ENCODE assay signal across 8 mouse cellular contexts in genomic region chr16:5132401-5132801, GRCm38 (mm10). TPM values are rescaled to one million over a fixed set of nuclear protein-coding genes. Genes with fewer than 3 reads are reported as not detected.
DNase-seq lines count a peak whose midpoint lies in the region; ATAC-seq lines count a peak whose summit lies in the region.

Gene Ppl, minus strand, starts transcription at chr16:5132421.

- H3K27ac ChIP-seq in heart, embryonic 14.5 days (replicated peaks in 1 of 2; ENCODE audit: control insufficient read depth in 1 of 2, insufficient read depth in 1 of 2, low read depth in 2 of 2, low read length in 2 of 2) = no peak within 1 kb of the TSS
- H3K27ac ChIP-seq in kidney, embryonic 16.5 days (ENCODE audit: low read length) = no peak within 1 kb of the TSS

- peak within 1 kb of the TSS; percentile 36 to 41 for H3K4me3 ChIP-seq in heart, embryonic 14.5 days (ENCODE audit: control insufficient read depth in 1 of 2, insufficient read depth in 1 of 2, low read depth in 1 of 2, low read length in 2 of 2)
- H3K4me3 ChIP-seq in kidney, embryonic 16.5 days (ENCODE audit: low read length) = peak within 1 kb of the TSS; percentile 56

- WGBS in heart, embryonic 14.5 days = 2% methylated on average over 32 of the region's 39 CpGs
- WGBS in kidney, embryonic 16.5 days = under 1% methylated on average over 37 of the region's 39 CpGs

- H3K4me1 ChIP-seq in heart, embryonic 14.5 days (ENCODE audit: control insufficient read depth in 2 of 2, insufficient read depth in 2 of 2, low read length in 2 of 2) = peaks cover 34 to 53% of the 10 kb centered on the region in 2 experiments
- peaks cover 25% of the 10 kb centered on the region; the same call in 1 of the 2 replicates for H3K4me1 ChIP-seq in kidney, embryonic 16.5 days (ENCODE audit: insufficient read depth, low read length)

- no peaks in the 10 kb centered on the region for H3K9me3 ChIP-seq in heart, embryonic 14.5 days (ENCODE audit: control insufficient read depth, low read length)
- H3K9me3 ChIP-seq in kidney, embryonic 16.5 days (ENCODE audit: low read length) = no peaks in the 10 kb centered on the region

- peak within 1 kb of the TSS; percentile 45; the same call in 1 of the 2 replicates for H3K9ac ChIP-seq in heart, embryonic 14.5 days (ENCODE audit: low read length)
- H3K9ac ChIP-seq in kidney, embryonic 16.5 days (replicated peaks; ENCODE audit: low read length) = peak within 1 kb of the TSS; percentile 62

- no peaks in the 10 kb centered on the region for H3K36me3 ChIP-seq in heart, embryonic 14.5 days (ENCODE audit: control insufficient read depth, insufficient read depth, low read length)
- no peaks in the 10 kb centered on the region for H3K36me3 ChIP-seq in kidney, embryonic 16.5 days (ENCODE audit: insufficient read depth, low read length)

- H3K27me3 ChIP-seq in heart, embryonic 14.5 days (ENCODE audit: control insufficient read depth, insufficient read depth, low read length) = peaks cover 55% of the 10 kb centered on the region
- peaks cover 50% of the 10 kb centered on the region for H3K27me3 ChIP-seq in kidney, embryonic 16.5 days (ENCODE audit: insufficient read depth, low read length)

- DNase-seq in cerebellum, postnatal 4 days (ENCODE audit: low spot score in 2 of 2) = no peak
- DNase-seq in lung, postnatal 14 days = peak; percentile 81
- peak; percentile 20 to 68 for DNase-seq in spleen, postnatal 4 days (ENCODE audit: low spot score in 2 of 2)

- H3K4me2 ChIP-seq in heart, embryonic 14.5 days (ENCODE audit: low read length) = peak within 1 kb of the TSS; percentile 63
- H3K4me2 ChIP-seq in kidney, embryonic 16.5 days (replicated peaks; ENCODE audit: low read depth, low read length) = peak within 1 kb of the TSS; percentile 75

- ATAC-seq in cerebellum, adult (ENCODE audit: insufficient number of reproducible peaks, low FRiP score, low TSS enrichment) = peak; percentile 37; the same call in 1 of the 2 replicates
- ATAC-seq in common myeloid progenitor, adult 5-6 weeks (replicated peaks; ENCODE audit: low read depth, poor library complexity, severe bottlenecking) = peak; percentile 43
- ATAC-seq in heart, embryonic 14.5 days (ENCODE audit: insufficient number of reproducible peaks, insufficient read depth, low FRiP score, low read depth) = no peak
- ATAC-seq in kidney, embryonic 16.5 days (ENCODE audit: low FRiP score, low TSS enrichment) = peak; percentile 88
- no peak for ATAC-seq in monocyte, adult 5-6 weeks (replicated peaks; ENCODE audit: insufficient number of reproducible peaks, low FRiP score, low TSS enrichment, poor library complexity, severe bottlenecking)

RNA-seq across cellular contexts. Expression of gene Ppl, which starts in this region (rescaled TPM):
- total RNA-seq in common myeloid progenitor, adult 5-6 weeks (2017) = 0.10 TPM in 1 of 2 replicates, not detected in the other
- polyA plus RNA-seq in heart, embryonic 14.5 days (2014; fragmentation: Nextera tagmentation; extraction: Ambion mirVana) = 1.3 and 1.6 TPM in 2 replicates
- 3.2 and 3.4 TPM in 2 replicates for polyA plus RNA-seq in kidney, embryonic 16.5 days (2015; fragmentation: Nextera tagmentation; extraction: Ambion mirVana)
- total RNA-seq in monocyte, adult 5-6 weeks (2017) = 0.29 to 0.78 TPM (median 0.53 TPM) in 3 replicates

Comparison
In these comparisons a context has a peak if more than half of its experiments do, and no peak if none do; other contexts are left out.
1. Peak in ATAC-seq in common myeloid progenitor, adult 5-6 weeks; RNA of the gene not detected or under 1 TPM.
2. ATAC-seq: peak in cerebellum, adult (single experiment) and kidney, embryonic 16.5 days (single experiment); none in heart, embryonic 14.5 days (single experiment) and monocyte, adult 5-6 weeks (single experiment).
3. DNase-seq: peak in lung, postnatal 14 days (single experiment) and spleen, postnatal 4 days (2 of 2); none in cerebellum, postnatal 4 days (0 of 2).